Mouse (Mus musculus) left cerebral cortex, postnatal 36 days (tissue): ENCODE data around the gene Defb21. TPM values are rescaled to one million over a fixed set of nuclear protein-coding genes. Genes with fewer than 3 reads are reported as not detected.

ENCODE experiments used
- DNase-seq, 2 experiments: peaks; one replicate each; pipeline ENCODE4 v3.0.0; 2021 to 2022; ENCODE audit warnings: low spot score in 2 of 2, mixed read lengths in 1 of 2
- intact Hi-C: fragments of 180-260 bp; cut with DNase I; formaldehyde crosslinking; loops from one replicate; pipeline ENCODE4 v1.15.1; 2025
- total RNA-seq, 2 experiments: library from RNA; stranded (reverse); gene quantifications; 2 replicates each; pipeline ENCODE4 v1.2.3; 2021

Gene Defb21
- total RNA-seq, 2 experiments from 2014 or later: not detected

- intact Hi-C loops: no loop called here
- DNase-seq: no peak
These were observed 27.5 kb downstream of the Defb21 start for GRCm38 (mm10) chr2:152600076-152600475.

- intact Hi-C loops: no loop called here
- no peak for DNase-seq
These were observed 28.9 kb downstream of the Defb21 start for GRCm38 (mm10) chr2:152601275-152601960.

- intact Hi-C loops: no loop called here
- no peak for DNase-seq
These were observed 31.5 kb downstream of the Defb21 start, which contains the start of gene Defb36 for GRCm38 (mm10) chr2:152604057-152604456. TSS of gene Defb36 (plus strand) at chr2:152604327.

- intact Hi-C loops: no loop called here
- no peak for DNase-seq
These were observed 35.2 kb downstream of the Defb21 start for GRCm38 (mm10) chr2:152607746-152608145.

GRCm38 (mm10) chr2:152608719-152609118, 36.2 kb downstream of the Defb21 start:
- intact Hi-C loops: no loop called here
- DNase-seq: no peak

DNA sequence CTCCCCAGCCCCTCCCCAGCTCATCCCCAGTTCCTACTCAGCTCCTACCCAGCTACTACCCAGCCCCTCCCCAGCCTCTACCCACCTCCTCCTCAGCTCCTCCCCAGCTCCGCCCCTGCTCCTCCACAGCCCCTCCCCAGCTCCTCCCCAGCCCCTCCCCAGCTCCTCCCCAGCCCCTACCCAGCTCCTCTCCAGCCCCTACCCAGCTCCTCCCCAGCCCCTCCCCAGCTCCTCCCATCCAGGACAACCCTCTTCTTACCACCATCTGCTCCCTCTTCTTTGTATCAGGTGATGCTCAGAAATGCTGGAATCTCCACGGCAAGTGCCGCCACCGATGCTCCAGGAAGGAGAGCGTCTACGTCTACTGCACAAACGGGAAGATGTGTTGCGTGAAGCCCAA, 39.6 kb downstream of the Defb21 start:
- intact Hi-C loops: no loop called here
- DNase-seq: no peak

- intact Hi-C loops: loop anchor here (5.0 kb wide), 3 partner anchors 42 to 217 kb away; partner anchors contain the start of gene Bcl2l1
These were observed 43.0 kb downstream of the Defb21 start for GRCm38 (mm10) chr2:152615563-152615962.

DNA sequence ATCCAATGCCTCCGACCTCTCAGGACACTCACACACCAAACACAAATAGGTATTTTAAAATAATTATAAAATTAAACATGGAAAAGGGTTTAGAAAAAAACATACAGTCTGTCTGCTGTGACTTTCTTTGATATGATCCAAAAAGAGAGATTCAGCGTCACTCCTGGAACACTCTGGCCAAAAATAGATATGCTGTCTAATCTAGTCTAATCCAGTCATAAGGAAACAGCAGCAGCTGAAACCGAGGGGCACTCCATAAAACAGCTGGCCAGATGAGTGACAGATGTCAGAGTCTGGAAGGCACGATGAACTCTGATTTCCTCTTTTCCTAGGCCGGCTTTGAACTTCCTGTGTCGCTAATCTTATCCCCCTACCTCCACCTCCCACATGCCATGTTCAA, 43.9 kb downstream of the Defb21 start:
- DNase-seq: no peak
- intact Hi-C loops: loop anchor here (5.0 kb wide), 3 partner anchors 41 to 216 kb away; partner anchors contain the start of gene Bcl2l1

More at GRCm38 (mm10) chr2:152615563-152615962, 43.0 kb downstream of the Defb21 start:
- DNase-seq: peak; percentile 21 to 35

- intact Hi-C loops: loop anchor here (5.0 kb wide), 3 partner anchors 40 to 215 kb away; partner anchors contain the start of gene Bcl2l1
- no peak for DNase-seq
These were observed 44.8 kb downstream of the Defb21 start for GRCm38 (mm10) chr2:152617374-152617773.

DNA sequence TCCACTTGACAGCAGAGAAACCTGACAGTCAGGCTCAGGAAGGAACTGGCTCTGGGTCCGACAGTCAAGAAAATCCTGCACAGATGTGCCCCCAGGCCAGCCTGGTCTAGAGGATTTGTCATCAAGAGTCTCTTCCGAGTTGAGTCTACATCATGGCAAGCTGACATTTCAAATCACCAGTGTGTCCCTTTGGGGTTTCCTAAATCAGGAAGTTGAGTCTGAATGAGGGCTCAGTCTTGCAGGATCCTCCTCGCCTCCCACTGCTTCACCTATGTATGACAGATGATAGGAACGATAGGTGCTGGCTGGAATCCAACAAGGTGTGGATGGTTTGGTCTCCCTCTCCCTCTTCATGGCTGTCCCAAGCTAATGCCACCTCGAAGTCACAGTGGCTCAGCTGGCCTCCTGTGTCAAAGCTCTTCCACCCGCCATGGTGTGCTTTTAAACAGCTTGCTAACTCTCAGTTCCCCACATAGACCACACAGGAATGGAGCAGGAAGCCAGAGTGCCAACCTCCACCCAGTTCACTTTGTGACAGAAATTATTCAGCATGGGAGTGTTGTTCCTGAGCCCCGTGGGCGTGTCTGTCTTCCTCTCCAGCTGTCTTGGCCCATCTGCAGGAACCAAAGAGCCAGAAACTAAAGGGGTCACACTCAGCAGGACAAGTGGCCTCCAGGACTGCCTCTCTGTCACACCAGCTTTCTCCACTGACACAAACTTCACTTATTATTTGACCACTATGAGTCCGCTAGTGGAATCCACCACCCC, 48.0 kb downstream of the Defb21 start:
- peak; percentile 18 to 25 for DNase-seq
- intact Hi-C loops: no loop called here

DNA sequence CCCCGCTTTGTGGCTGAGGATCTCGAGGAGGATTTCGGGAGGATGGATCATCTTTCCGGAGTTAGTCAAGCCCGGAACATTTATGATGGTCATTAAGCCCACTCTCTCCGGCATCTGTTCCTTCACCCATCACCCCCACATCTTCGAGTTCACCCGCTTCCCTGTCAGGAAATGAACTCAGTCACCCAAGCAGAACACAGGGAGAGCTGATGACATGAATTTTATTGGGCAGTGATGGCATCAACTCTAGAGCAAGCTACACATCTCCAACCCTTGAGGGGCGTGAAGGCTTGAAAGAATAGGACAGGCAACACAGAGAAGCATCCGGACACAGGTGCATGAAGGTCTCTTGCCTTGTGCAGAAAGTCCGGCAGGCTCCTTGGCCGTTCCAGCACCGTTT, 49.6 kb downstream of the Defb21 start:
- intact Hi-C loops: no loop called here
- DNase-seq: no peak

DNA sequence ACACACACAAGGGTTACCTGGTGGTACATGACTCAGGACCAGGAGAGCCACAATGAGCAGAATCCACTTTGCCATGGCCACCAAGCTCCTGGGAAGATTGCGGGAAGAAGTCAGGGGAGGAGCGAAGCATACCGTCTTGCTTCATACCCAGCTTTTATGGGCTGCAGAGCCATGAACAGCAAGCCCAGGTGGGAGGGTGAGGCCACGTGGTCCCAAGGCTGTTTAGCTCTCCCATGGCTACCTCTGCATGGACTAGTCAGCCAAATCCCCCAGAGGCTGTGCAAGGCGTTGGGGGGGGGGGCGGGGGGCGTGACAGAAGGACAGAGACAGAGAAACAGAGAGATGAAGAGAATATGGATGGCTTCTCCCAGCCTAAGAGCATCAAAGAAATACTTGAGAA, 50.4 kb downstream of the Defb21 start, which contains the start of gene Defb25:
Gene Defb25, minus strand, starts transcription at position 101 of the 400 bp plus-strand sequence.
- intact Hi-C loops: no loop called here

More for the DNA sequence above, 50.4 kb downstream of the Defb21 start, which contains the start of gene Defb25:
- DNase-seq: no peak

Other genes starting within 250 kb of the Defb21 start
- 100 to 1,000 TPM in 1 of 2 experiments, 10 to 100 TPM in 1; 92.3 to 124 TPM for gene Rbck1, start 240.1 kb upstream of the Defb21 start, total RNA-seq
- 1 to 10 TPM in 1 of 2 experiments, under 1 TPM in 1; 0.62 to 1.7 TPM for gene Trib3, start 228.7 kb upstream of the Defb21 start, total RNA-seq
- 10 to 100 TPM; 66.2 to 81.9 TPM for gene Nrsn2, start 196.1 kb upstream of the Defb21 start, total RNA-seq
- 10 to 100 TPM; 14.7 to 15.6 TPM for gene Sox12, start 174.7 kb upstream of the Defb21 start, total RNA-seq
- gene Zcchc3, start 157.7 kb upstream of the Defb21 start, total RNA-seq: 10 to 100 TPM in 1 of 2 experiments, 1 to 10 TPM in 1; 9.5 to 11.3 TPM
- gene 6820408C15Rik, start 157.2 kb upstream of the Defb21 start, total RNA-seq: 1 to 10 TPM; 2.1 to 3.6 TPM
- gene Defb23, start 108.1 kb upstream of the Defb21 start, total RNA-seq: not detected
- not detected for gene Defb20, start 95.7 kb upstream of the Defb21 start, total RNA-seq
- gene Defb22, start 82.6 kb upstream of the Defb21 start, total RNA-seq: not detected
- gene Defb26, start 61.1 kb upstream of the Defb21 start, total RNA-seq: not detected
- not detected for gene Defb28, start 54.5 kb upstream of the Defb21 start, total RNA-seq
- gene Defb29, start 32.6 kb upstream of the Defb21 start, total RNA-seq: not detected
- gene Gm17416, start 3.4 kb upstream of the Defb21 start, total RNA-seq: not detected
- gene Defb19, start 7.6 kb downstream of the Defb21 start, total RNA-seq: not detected
- gene Defb45, start 26.7 kb downstream of the Defb21 start, total RNA-seq: not detected
- not detected for gene Defb36, start 31.6 kb downstream of the Defb21 start, total RNA-seq
- gene Defb25, start 50.3 kb downstream of the Defb21 start, total RNA-seq: not detected
- 1 to 10 TPM in 1 of 2 experiments, under 1 TPM in 1; 0.86 to 1.4 TPM for gene Rem1, start 54.2 kb downstream of the Defb21 start, total RNA-seq
- 10 to 100 TPM; 72.2 to 75.4 TPM for gene H13, start 96.7 kb downstream of the Defb21 start, total RNA-seq
- gene Mcts2, start 114.3 kb downstream of the Defb21 start, total RNA-seq: 10 to 100 TPM; 17.0 to 18.9 TPM
- 10 to 100 TPM; 22.9 to 23.9 TPM for gene Id1, start 163.5 kb downstream of the Defb21 start, total RNA-seq
- 1 to 10 TPM; 1.7 to 1.8 TPM for gene Cox4i2, start 181.4 kb downstream of the Defb21 start, total RNA-seq